8 mouse cellular contexts compared by ENCODE assay signal in the genomic region with DNA sequence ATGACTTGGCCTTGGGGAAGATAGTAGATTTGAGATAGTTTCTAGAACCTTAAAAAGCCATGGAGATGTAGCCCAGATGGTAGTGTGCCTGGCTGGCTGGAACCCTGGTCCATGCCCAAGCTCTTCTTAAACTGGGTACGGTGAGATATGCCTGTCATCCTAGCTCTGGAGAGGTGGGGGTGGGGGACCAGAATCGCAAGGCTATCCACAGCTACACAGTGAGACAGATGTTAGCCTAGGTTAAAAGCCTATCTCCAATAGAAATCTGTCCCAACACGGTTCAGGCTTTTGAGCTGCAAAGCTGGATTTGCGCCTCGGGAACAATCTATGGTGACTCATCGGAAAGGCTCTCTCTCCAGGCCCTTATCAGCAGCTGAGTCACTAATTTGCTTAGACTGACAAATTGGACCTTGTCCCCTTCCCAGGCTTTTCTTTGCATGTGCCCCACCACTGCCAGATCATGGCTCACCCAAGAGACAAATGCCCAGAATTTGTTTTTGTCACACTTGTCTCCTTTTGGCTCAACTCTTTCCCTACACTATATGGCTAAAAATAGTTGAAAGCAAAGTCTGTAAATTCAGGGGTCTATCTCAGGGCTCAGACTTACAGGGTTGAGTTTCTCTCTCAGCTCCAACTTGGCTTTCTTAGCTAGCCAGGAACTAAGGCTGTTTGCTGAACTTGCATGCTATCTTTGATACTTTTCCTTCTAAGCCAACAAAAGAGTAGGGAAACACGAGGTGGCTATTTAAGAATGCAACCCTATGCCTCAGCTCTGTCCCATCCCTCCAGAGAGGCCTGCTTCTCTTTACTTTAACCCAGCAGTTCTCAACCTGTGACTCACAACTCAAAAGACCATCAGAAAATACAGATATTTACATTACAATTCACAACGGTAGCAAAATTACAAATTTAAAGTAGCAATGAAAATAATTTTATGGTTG. TPM values are rescaled to one million over a fixed set of nuclear protein-coding genes. Genes with fewer than 3 reads are reported as not detected.
DNase-seq lines count a peak whose midpoint lies in the region; ATAC-seq and TF ChIP-seq lines count a peak whose summit lies in the region.

No protein-coding gene starts in this region.

- no peaks in the 10 kb centered on the region for H3K9me3 ChIP-seq in kidney, postnatal 0 days (replicated peaks; ENCODE audit: low read length)
- no peaks in the 10 kb centered on the region; the same call in 1 of the 2 replicates for H3K9me3 ChIP-seq in intestine, embryonic 16.5 days (ENCODE audit: control insufficient read depth, low read length)
- H3K9me3 ChIP-seq in stomach, embryonic 14.5 days (ENCODE audit: control insufficient read depth, low read depth, low read length), result peaks cover 4% of the 10 kb centered on the region; the same call in 1 of the 2 replicates

- no peak for DNase-seq in kidney, postnatal 0 days (ENCODE audit: low spot score)
- no peak for DNase-seq in kidney, adult 9 months
- no peak for DNase-seq in layer of hippocampus, postnatal 25 days (ENCODE audit: extremely low spot score in 1 of 2, low spot score in 1 of 2)
- DNase-seq in gastrocnemius, postnatal 14 days, result no peak
- no peak for DNase-seq in thymus, postnatal 36 days

- H3K27me3 ChIP-seq in kidney, postnatal 0 days (ENCODE audit: insufficient read depth, low read length), result no peaks in the 10 kb centered on the region
- H3K27me3 ChIP-seq in intestine, embryonic 16.5 days (replicated peaks; ENCODE audit: control insufficient read depth, insufficient read depth, low read length), result no peaks in the 10 kb centered on the region
- no peaks in the 10 kb centered on the region for H3K27me3 ChIP-seq in stomach, embryonic 14.5 days (ENCODE audit: control insufficient read depth, insufficient read depth, low read length)

- H3K4me2 ChIP-seq in kidney, postnatal 0 days (ENCODE audit: low read length), result no peak overlapping the region
- H3K4me2 ChIP-seq in intestine, embryonic 16.5 days (ENCODE audit: low read depth, low read length), result no peak overlapping the region
- H3K4me2 ChIP-seq in stomach, embryonic 14.5 days (replicated peaks; ENCODE audit: low read depth, low read length), result no peak overlapping the region

- H3K36me3 ChIP-seq in kidney, postnatal 0 days (ENCODE audit: insufficient read depth, low read length), result no peaks in the 10 kb centered on the region
- no peaks in the 10 kb centered on the region for H3K36me3 ChIP-seq in intestine, embryonic 16.5 days (ENCODE audit: control insufficient read depth, insufficient read depth, low read length)
- no peaks in the 10 kb centered on the region for H3K36me3 ChIP-seq in stomach, embryonic 14.5 days (ENCODE audit: control insufficient read depth, insufficient read depth, low read length)

- no peak overlapping the region for H3K9ac ChIP-seq in kidney, postnatal 0 days (ENCODE audit: low read depth, low read length)
- no peak overlapping the region for H3K9ac ChIP-seq in intestine, embryonic 16.5 days (ENCODE audit: low read depth, low read length)
- H3K9ac ChIP-seq in stomach, embryonic 14.5 days (replicated peaks; ENCODE audit: low read depth, low read length), result no peak overlapping the region

- ATAC-seq in kidney, postnatal 0 days (replicated peaks; ENCODE audit: low FRiP score, low read depth), result no peak
- ATAC-seq in intestine, embryonic 16.5 days, result peak; percentile 93
- ATAC-seq in stomach, embryonic 14.5 days (ENCODE audit: insufficient number of reproducible peaks, insufficient read depth, low FRiP score, low read depth), result peak; percentile 90

- H3K4me3 ChIP-seq in kidney, postnatal 0 days (replicated peaks; ENCODE audit: low read depth, low read length), result no peak overlapping the region
- H3K4me3 ChIP-seq in embryonic fibroblast, embryonic 13.5 days (ENCODE audit: insufficient read depth, low read length), result no peak overlapping the region
- H3K4me3 ChIP-seq in intestine, embryonic 16.5 days (ENCODE audit: low read length), result no peak overlapping the region
- H3K4me3 ChIP-seq in stomach, embryonic 14.5 days (ENCODE audit: low read depth, low read length), result no peak overlapping the region

- no peak for TF ChIP-seq POLR2A in embryonic fibroblast, embryonic 13.5 days (IDR thresholded peaks at IDR 0.05; ENCODE audit: low read depth, low read length)

- H3K4me1 ChIP-seq in kidney, postnatal 0 days (replicated peaks; ENCODE audit: insufficient read depth, low read length), result no peaks in the 10 kb centered on the region
- peaks cover 14% of the 10 kb centered on the region for H3K4me1 ChIP-seq in embryonic fibroblast, embryonic 13.5 days (ENCODE audit: control insufficient read depth, insufficient read depth, low read length)
- H3K4me1 ChIP-seq in intestine, embryonic 16.5 days (ENCODE audit: control insufficient read depth, insufficient read depth, low read length), result peaks cover 3% of the 10 kb centered on the region
- peaks cover 10% of the 10 kb centered on the region; the same call in 1 of the 2 replicates for H3K4me1 ChIP-seq in stomach, embryonic 14.5 days (ENCODE audit: control insufficient read depth, insufficient read depth, low read length)

- no peak for TF ChIP-seq CTCF in kidney, postnatal 0 days (IDR thresholded peaks at IDR 0.05; ENCODE audit: low read depth)
- no peak for TF ChIP-seq CTCF in embryonic fibroblast, embryonic 13.5 days (IDR thresholded peaks at IDR 0.05; ENCODE audit: borderline replicate concordance, insufficient read depth, low read length)

- 0 out of 2 replicates have a peak overlapping the region, but pooled peaks have one; percentile 6 for H3K27ac ChIP-seq in kidney, postnatal 0 days
- peak overlapping the region; percentile 97 for H3K27ac ChIP-seq in embryonic fibroblast, embryonic 13.5 days (ENCODE audit: insufficient read depth, low read length)
- peak overlapping the region; percentile 79 for H3K27ac ChIP-seq in intestine, embryonic 16.5 days (ENCODE audit: low read length)
- peak overlapping the region; percentile 64; the same call in 1 of the 2 replicates for H3K27ac ChIP-seq in stomach, embryonic 14.5 days (ENCODE audit: low read length)

- intact Hi-C loops in gastrocnemius, postnatal 14 days (cut with DNase I; ENCODE audit: low total_unique reads), result no loop called here

- 65% methylated on average over 8 of the region's 8 CpGs for WGBS in kidney, postnatal 0 days
- 43% methylated on average over 8 of the region's 8 CpGs for WGBS in intestine, embryonic 16.5 days
- 46% methylated on average over 8 of the region's 8 CpGs for WGBS in stomach, embryonic 14.5 days

RNA-seq across cellular contexts. Expression of gene E2f6, which starts 30.3 kb away (rescaled TPM):
- 25.3 and 26.8 TPM in 2 replicates for polyA plus RNA-seq in kidney, postnatal 0 days (2015; fragmentation: Nextera tagmentation; extraction: Ambion mirVana)
- polyA plus RNA-seq in embryonic fibroblast, embryonic 13.5 days (2011; ENCODE audit: insufficient read length, low read depth, missing spikeins), result 46.5 and 56.5 TPM in 2 replicates
- 28.9 and 29.5 TPM in 2 replicates for polyA plus RNA-seq in intestine, embryonic 16.5 days (2015; fragmentation: Nextera tagmentation; extraction: Ambion mirVana)
- 48.4 and 49.1 TPM in 2 replicates for polyA plus RNA-seq in stomach, embryonic 14.5 days (2014; fragmentation: Nextera tagmentation; extraction: Ambion mirVana)
- total RNA-seq in layer of hippocampus, postnatal 25 days (2021), result 10 to 100 TPM; 29.7 TPM
- 10 to 100 TPM; 55.0 to 62.3 TPM for total RNA-seq in gastrocnemius, postnatal 14 days (2021)

RNA-seq across cellular contexts. Expression of gene Greb1, which starts 40.4 kb away (rescaled TPM):
- 1.3 and 2.0 TPM in 2 replicates for polyA plus RNA-seq in kidney, postnatal 0 days (2015; fragmentation: Nextera tagmentation; extraction: Ambion mirVana)
- 0.62 and 0.84 TPM in 2 replicates for polyA plus RNA-seq in embryonic fibroblast, embryonic 13.5 days (2011; ENCODE audit: insufficient read length, low read depth, missing spikeins)
- polyA plus RNA-seq in intestine, embryonic 16.5 days (2015; fragmentation: Nextera tagmentation; extraction: Ambion mirVana), result 3.8 and 5.4 TPM in 2 replicates
- 1.8 and 2.6 TPM in 2 replicates for polyA plus RNA-seq in stomach, embryonic 14.5 days (2014; fragmentation: Nextera tagmentation; extraction: Ambion mirVana)
- total RNA-seq in layer of hippocampus, postnatal 25 days (2021), result under 1 TPM; 0.85 to 0.91 TPM
- 1 to 10 TPM in 1 of 2 experiments, under 1 TPM in 1; 0.70 to 1.1 TPM for total RNA-seq in gastrocnemius, postnatal 14 days (2021)

RNA-seq across cellular contexts. Expression of gene Rock2, which starts 53.6 kb away (rescaled TPM):
- 14.6 and 15.9 TPM in 2 replicates for polyA plus RNA-seq in kidney, postnatal 0 days (2015; fragmentation: Nextera tagmentation; extraction: Ambion mirVana)
- polyA plus RNA-seq in embryonic fibroblast, embryonic 13.5 days (2011; ENCODE audit: insufficient read length, low read depth, missing spikeins), result 168 and 255 TPM in 2 replicates
- polyA plus RNA-seq in intestine, embryonic 16.5 days (2015; fragmentation: Nextera tagmentation; extraction: Ambion mirVana), result 10.9 TPM in 2 replicates
- 25.5 and 25.8 TPM in 2 replicates for polyA plus RNA-seq in stomach, embryonic 14.5 days (2014; fragmentation: Nextera tagmentation; extraction: Ambion mirVana)
- total RNA-seq in layer of hippocampus, postnatal 25 days (2021), result 100 to 1,000 TPM; 120 to 134 TPM
- 10 to 100 TPM; 71.6 to 76.3 TPM for total RNA-seq in gastrocnemius, postnatal 14 days (2021)

Comparison
In these comparisons a context has a peak if more than half of its experiments do, and no peak if none do; other contexts are left out.
1. H3K27ac ChIP-seq: peak in every context shown above with its lines; median percentile 97 in embryonic fibroblast, embryonic 13.5 days; 79 in intestine, embryonic 16.5 days; 64 in stomach, embryonic 14.5 days; 6 in kidney, postnatal 0 days.